Mouse (Mus musculus): ENCODE measurements around the gene Kat2b. TPM values are rescaled to one million over a fixed set of nuclear protein-coding genes. Genes with fewer than 3 reads are reported as not detected.
"Not testable (repeated sequence)": the region's sequence is repeated elsewhere in the genome, so short reads cannot be mapped to it uniquely, and the experiment has no call there.

Kat2b gene
- polyA plus RNA-seq, 1 experiment: 2.4 TPM

- Histone ChIP-seq H3K79me2 (ENCODE audit: control insufficient read depth, insufficient read depth) (no peaks in the 10 kb centered on the region), H3K36me3 (ENCODE audit: control insufficient read depth, insufficient read depth) (no peaks in the 10 kb centered on the region), H3K27me3 (ENCODE audit: control insufficient read depth, insufficient read depth, insufficient read length) (no peaks in the 10 kb centered on the region), H3K4me3 (ENCODE audit: insufficient read depth, poor library complexity, severe bottlenecking) (no peak overlapping the region), H3K79me3 (ENCODE audit: low read depth) (no peaks in the 10 kb centered on the region), H3ac (ENCODE audit: control insufficient read depth, insufficient read length, low read depth) (no peak overlapping the region)
- TF ChIP-seq CTCF (IDR thresholded peaks at IDR 0.05; ENCODE audit: control insufficient read depth, insufficient read depth, insufficient read length) (no peak), MAX (IDR thresholded peaks at IDR 0.05) (no peak), FOSL1 (IDR thresholded peaks at IDR 0.05; ENCODE audit: insufficient read depth, low read length, poor library complexity, severe bottlenecking) (no peak), CEBPB (IDR thresholded peaks at IDR 0.05; ENCODE audit: low read depth) (no peak), MYOD1 (IDR thresholded peaks at IDR 0.05; ENCODE audit: control insufficient read depth, insufficient read length, low read depth) (no peak), MYOG (IDR thresholded peaks at IDR 0.05; ENCODE audit: control insufficient read depth, extremely low read depth, insufficient read length) (no peak), USF1 (IDR thresholded peaks at IDR 0.05; ENCODE audit: low read depth) (no peak)
Measured at GRCm38 (mm10) chr17:53595527-53595926, 28.9 kb downstream of the Kat2b start.

DNA sequence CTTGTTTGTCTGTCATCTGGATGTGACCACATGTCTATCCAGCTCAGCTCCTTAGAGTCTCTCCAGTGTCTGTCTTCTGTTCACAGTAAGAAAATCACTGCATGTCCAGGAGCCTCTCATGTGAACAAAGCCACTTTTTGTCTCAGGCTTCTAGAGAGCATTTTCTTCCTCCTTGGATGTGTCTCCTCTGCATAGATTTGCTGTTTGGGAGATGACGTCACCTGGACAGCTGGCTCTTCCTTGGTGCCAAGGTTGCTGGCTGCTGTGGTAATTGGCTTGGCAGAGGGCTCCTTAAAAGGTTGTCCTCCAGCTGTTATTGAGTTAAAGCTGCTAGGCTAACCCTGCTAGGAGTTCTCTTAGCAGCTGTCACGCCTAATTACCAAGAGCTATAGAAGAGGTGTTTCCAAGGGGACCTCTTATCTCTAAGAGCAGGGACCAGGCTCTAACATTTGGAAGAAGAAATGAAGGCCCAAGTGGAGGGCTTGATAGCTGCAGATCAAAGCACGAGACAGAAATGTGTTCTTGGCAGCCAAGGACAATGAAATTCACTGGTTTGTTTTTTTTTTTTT is 29.7 kb downstream of the Kat2b start:
- Histone ChIP-seq H3K36me3 (ENCODE audit: control insufficient read depth, insufficient read depth) (no peaks in the 10 kb centered on the region), H3ac (ENCODE audit: control insufficient read depth, insufficient read length, low read depth) (no peak overlapping the region), H3K79me3 (ENCODE audit: low read depth) (no peaks in the 10 kb centered on the region), H3K79me2 (ENCODE audit: control insufficient read depth, insufficient read depth) (no peaks in the 10 kb centered on the region), H3K27me3 (ENCODE audit: control insufficient read depth, insufficient read depth, insufficient read length) (no peaks in the 10 kb centered on the region), H3K4me3 (ENCODE audit: insufficient read depth, poor library complexity, severe bottlenecking) (no peak overlapping the region)
- no peak for TF ChIP-seq FOSL1 (IDR thresholded peaks at IDR 0.05; ENCODE audit: insufficient read depth, low read length, poor library complexity, severe bottlenecking)
- no peak for TF ChIP-seq USF1 (IDR thresholded peaks at IDR 0.05; ENCODE audit: low read depth)
- peak; percentile 90 for TF ChIP-seq MYOD1 (IDR thresholded peaks at IDR 0.05; ENCODE audit: control insufficient read depth, insufficient read length, low read depth)

- no peak overlapping the region for H3ac ChIP-seq (ENCODE audit: control insufficient read depth, insufficient read length, low read depth)
- no peaks in the 10 kb centered on the region for H3K79me2 ChIP-seq (ENCODE audit: control insufficient read depth, insufficient read depth)
- no peaks in the 10 kb centered on the region for H3K36me3 ChIP-seq (ENCODE audit: control insufficient read depth, insufficient read depth)
- TF ChIP-seq MYOG (IDR thresholded peaks at IDR 0.05; ENCODE audit: control insufficient read depth, extremely low read depth, insufficient read length) (no peak), CTCF (IDR thresholded peaks at IDR 0.05; ENCODE audit: control insufficient read depth, insufficient read depth, insufficient read length) (no peak), MAX (IDR thresholded peaks at IDR 0.05) (no peak), USF1 (IDR thresholded peaks at IDR 0.05; ENCODE audit: low read depth) (no peak), FOSL1 (IDR thresholded peaks at IDR 0.05; ENCODE audit: insufficient read depth, low read length, poor library complexity, severe bottlenecking) (no peak), CEBPB (IDR thresholded peaks at IDR 0.05; ENCODE audit: low read depth) (no peak), MYOD1 (IDR thresholded peaks at IDR 0.05; ENCODE audit: control insufficient read depth, insufficient read length, low read depth) (no peak)
- H3K79me3 ChIP-seq (ENCODE audit: low read depth): no peaks in the 10 kb centered on the region
- no peak overlapping the region for H3K4me3 ChIP-seq (ENCODE audit: insufficient read depth, poor library complexity, severe bottlenecking)
- no peaks in the 10 kb centered on the region for H3K27me3 ChIP-seq (ENCODE audit: control insufficient read depth, insufficient read depth, insufficient read length)
Measured at GRCm38 (mm10) chr17:53596941-53597790, 30.5 kb downstream of the Kat2b start.

GRCm38 (mm10) chr17:53598571-53598970 is 31.9 kb downstream of the Kat2b start:
- Histone ChIP-seq H3K36me3 (ENCODE audit: control insufficient read depth, insufficient read depth) (no peaks in the 10 kb centered on the region), H3ac (ENCODE audit: control insufficient read depth, insufficient read length, low read depth) (no peak overlapping the region), H3K79me2 (ENCODE audit: control insufficient read depth, insufficient read depth) (no peaks in the 10 kb centered on the region), H3K27me3 (ENCODE audit: control insufficient read depth, insufficient read depth, insufficient read length) (no peaks in the 10 kb centered on the region), H3K79me3 (ENCODE audit: low read depth) (no peaks in the 10 kb centered on the region), H3K4me3 (ENCODE audit: insufficient read depth, poor library complexity, severe bottlenecking) (no peak overlapping the region)
- no peak for TF ChIP-seq FOSL1 (IDR thresholded peaks at IDR 0.05; ENCODE audit: insufficient read depth, low read length, poor library complexity, severe bottlenecking)
- no peak for TF ChIP-seq CTCF (IDR thresholded peaks at IDR 0.05; ENCODE audit: control insufficient read depth, insufficient read depth, insufficient read length)
- no peak for TF ChIP-seq MYOD1 (IDR thresholded peaks at IDR 0.05; ENCODE audit: control insufficient read depth, insufficient read length, low read depth)
- TF ChIP-seq MYOG (IDR thresholded peaks at IDR 0.05; ENCODE audit: control insufficient read depth, extremely low read depth, insufficient read length): no peak
- TF ChIP-seq USF1 (IDR thresholded peaks at IDR 0.05; ENCODE audit: low read depth): no peak
- TF ChIP-seq MAX (IDR thresholded peaks at IDR 0.05): no peak
- no peak for TF ChIP-seq CEBPB (IDR thresholded peaks at IDR 0.05; ENCODE audit: low read depth)

DNA sequence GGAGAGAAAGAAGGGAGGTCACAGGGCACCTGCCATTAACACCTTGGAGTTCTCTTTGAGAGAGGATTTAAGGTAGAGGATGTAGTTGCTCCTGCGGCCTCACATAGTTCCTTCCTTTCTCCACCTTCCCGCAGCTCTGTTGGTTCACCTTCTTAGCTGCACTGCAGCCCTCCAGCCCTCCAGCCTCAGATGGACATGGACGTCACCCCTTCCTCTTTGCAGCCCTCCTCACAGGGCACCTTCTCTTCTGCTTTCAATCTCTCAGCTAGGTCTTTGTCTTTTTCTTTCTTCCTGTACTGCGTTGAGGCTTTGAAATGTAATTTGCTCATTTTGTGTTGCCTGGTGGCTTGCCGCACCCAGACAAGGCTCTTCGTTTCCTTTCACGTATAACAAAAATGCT is 36.6 kb downstream of the Kat2b start:
- H3K4me3 ChIP-seq (ENCODE audit: insufficient read depth, poor library complexity, severe bottlenecking); H3K79me2 ChIP-seq (ENCODE audit: control insufficient read depth, insufficient read depth); H3K79me3 ChIP-seq (ENCODE audit: low read depth); H3K27me3 ChIP-seq (ENCODE audit: control insufficient read depth, insufficient read depth, insufficient read length); H3ac ChIP-seq (ENCODE audit: control insufficient read depth, insufficient read length, low read depth); H3K36me3 ChIP-seq (ENCODE audit: control insufficient read depth, insufficient read depth): not testable (repeated sequence)

- not testable (repeated sequence) for H3K79me2 ChIP-seq (ENCODE audit: control insufficient read depth, insufficient read depth); H3K4me3 ChIP-seq (ENCODE audit: insufficient read depth, poor library complexity, severe bottlenecking); H3K79me3 ChIP-seq (ENCODE audit: low read depth); H3ac ChIP-seq (ENCODE audit: control insufficient read depth, insufficient read length, low read depth); H3K36me3 ChIP-seq (ENCODE audit: control insufficient read depth, insufficient read depth); H3K27me3 ChIP-seq (ENCODE audit: control insufficient read depth, insufficient read depth, insufficient read length)
Measured at GRCm38 (mm10) chr17:53606082-53606481, 39.4 kb downstream of the Kat2b start.

GRCm38 (mm10) chr17:53608924-53609323 is 42.3 kb downstream of the Kat2b start:
- not testable (repeated sequence) for H3K4me3 ChIP-seq (ENCODE audit: insufficient read depth, poor library complexity, severe bottlenecking); H3K79me2 ChIP-seq (ENCODE audit: control insufficient read depth, insufficient read depth); H3ac ChIP-seq (ENCODE audit: control insufficient read depth, insufficient read length, low read depth); H3K27me3 ChIP-seq (ENCODE audit: control insufficient read depth, insufficient read depth, insufficient read length); H3K36me3 ChIP-seq (ENCODE audit: control insufficient read depth, insufficient read depth); H3K79me3 ChIP-seq (ENCODE audit: low read depth)

All from C2C12 (cell line).